Mouse (Mus musculus) layer of hippocampus, postnatal 10 days (tissue): ENCODE results near the gene Prkar1b. TPM values are rescaled to one million over a fixed set of nuclear protein-coding genes. Genes with fewer than 3 reads are reported as not detected.

Source experiments
- DNase-seq, 2 experiments: peaks; one replicate each; pipeline ENCODE4 v3.0.0; 2021; ENCODE audit warnings: low spot score in 2 of 2
- long read RNA-seq: library from polyadenylated mRNA; stranded (forward); transcript quantifications from one replicate; pipeline ENCODE4 v2.0.0, GENCODE M21; 2023
- total RNA-seq, 2 experiments: library from RNA; stranded (reverse); gene quantifications; 2 replicates each; pipeline ENCODE4 v1.2.3; 2021

Prkar1b gene
- total RNA-seq = 100 to 1,000 TPM; 404 to 409 TPM
- long read RNA-seq, transcript Prkar1b-201 (11 exons, 2,637 nt) = major isoform, 305 of 432 reads
- long read RNA-seq, partial matches to known transcripts = 46 of 432 reads
- long read RNA-seq, other reads (novel, unspliced or antisense) = 81 of 432 reads

DNA sequence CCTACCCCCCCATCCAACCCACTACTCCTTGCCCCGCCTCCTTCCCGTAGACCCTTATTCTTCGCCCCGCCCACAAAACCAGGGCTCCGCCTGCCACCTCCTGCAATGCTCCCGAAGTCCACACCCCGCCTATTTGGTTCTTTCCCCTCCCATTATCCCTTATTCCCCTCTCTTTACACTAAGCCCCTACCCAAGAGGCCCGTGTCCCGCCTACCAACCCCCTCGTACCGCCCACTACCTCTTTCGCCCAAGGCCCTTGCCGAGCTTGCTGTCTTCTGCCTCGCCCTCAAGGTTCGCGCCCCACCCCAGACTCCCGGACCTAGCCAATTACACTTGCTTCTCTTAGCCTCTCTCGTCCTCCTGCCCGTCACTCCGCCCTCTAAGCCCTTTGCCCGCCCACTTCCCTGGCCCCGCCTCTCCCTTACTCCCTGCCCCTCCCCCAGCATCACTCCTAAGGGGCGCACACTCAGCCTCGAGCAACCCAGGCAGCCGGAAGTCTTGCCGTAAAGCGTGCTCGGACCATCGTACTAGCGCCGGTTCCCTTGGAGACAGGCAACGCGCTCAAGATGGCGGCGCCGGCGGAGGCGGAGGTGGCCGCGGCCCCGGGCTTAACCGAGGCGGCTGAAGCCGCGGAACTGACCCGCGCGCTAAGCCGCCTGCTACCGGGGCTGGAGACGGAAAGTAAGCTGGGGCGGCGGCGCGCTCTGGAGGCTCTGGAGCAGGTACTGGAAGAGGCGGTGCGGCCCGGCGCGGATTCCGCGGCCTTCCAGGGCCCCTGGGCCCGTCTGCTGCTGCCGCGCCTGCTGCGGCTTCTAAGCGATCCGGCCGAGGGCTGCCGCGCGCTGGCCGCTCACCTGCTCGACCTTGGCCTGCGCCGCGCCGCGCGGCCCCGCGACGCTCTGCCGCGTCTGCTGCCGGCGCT, at the start of gene Prkar1b, which contains the start of gene Dnaaf5:
TSS of gene Prkar1b (minus strand) at position 321 of the 922 bp plus-strand sequence.
TSS of gene Dnaaf5 (plus strand) at position 543 of the 922 bp plus-strand sequence.
- peak; percentile 94 to 96 for DNase-seq

DNA sequence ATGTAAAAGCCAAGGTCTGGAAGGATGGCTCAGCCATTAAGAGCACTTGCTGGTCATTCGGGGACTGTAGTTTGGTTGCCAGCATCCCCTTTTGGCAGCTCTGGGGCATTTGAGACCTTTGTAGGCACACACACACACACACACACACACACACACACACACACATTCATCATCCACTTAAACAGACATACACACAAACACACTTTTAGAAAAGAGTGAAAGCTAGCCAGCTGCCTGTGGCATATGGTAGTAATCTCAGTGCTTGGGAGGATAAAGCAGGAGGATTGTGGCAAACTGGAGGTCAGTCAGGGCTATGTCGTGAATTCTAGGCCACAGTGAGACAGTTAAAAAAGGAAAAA, 49.8 kb upstream of the Prkar1b start:
- no peak for DNase-seq

DNA sequence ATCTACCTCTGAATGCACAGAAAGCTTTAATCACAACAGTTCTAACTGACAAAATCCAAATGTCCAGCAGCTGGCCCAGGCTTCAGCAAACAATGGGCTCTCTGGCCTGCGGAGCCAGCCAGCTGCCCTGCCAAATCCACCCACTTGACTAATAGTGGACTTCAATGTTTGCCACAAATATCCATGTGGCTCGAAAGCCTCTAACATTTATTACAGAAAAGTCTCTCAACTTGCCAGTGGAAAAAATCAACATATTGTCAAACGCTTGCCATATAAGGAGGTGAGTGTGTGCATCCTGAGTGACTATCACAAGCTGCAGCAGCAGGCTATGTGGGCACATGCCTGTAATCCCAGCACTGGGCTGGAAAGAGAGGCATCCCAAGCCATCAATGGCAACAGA, 49.0 kb upstream of the Prkar1b start:
- no peak for DNase-seq

DNA sequence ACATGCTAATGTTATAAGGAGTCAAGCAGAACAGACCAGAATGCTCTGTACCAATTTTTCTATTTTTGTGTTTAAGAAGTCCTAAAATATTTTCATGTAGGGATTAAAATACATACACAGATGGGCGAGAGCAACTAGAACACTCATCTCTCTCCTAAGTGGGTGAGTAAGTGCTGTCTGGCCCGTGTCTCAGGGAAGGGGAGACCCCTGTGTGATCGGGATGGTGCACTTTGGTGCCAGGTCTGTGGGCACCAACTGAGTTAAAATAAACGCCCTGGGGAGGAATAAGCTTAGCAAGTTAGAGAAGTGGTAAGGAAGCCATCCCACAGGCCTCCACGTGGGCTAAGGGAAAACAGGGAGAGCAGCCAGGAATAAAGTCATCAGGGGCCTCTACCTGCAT, 41.2 kb upstream of the Prkar1b start:
- DNase-seq = no peak

DNA sequence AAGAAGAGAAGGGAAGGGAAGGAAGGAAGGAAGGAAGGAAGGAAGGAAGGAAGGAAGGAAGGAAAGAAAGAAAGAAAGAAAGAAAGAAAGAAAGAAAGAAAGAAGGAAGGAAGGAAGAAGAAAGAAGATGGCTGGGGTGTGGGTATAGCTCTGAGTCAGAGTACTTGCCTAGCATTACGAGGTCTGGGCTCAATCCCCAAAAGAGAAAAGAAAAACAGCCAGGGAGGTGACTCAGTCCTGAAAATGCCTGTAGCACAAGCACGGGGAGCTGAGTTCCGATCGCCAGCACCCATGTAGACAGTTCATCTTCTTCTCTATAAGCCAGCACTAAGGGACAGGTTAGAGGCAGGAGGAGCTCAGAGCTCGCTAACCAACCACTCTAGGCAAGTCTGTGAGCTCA, 39.9 kb upstream of the Prkar1b start:
- DNase-seq = no peak

DNA sequence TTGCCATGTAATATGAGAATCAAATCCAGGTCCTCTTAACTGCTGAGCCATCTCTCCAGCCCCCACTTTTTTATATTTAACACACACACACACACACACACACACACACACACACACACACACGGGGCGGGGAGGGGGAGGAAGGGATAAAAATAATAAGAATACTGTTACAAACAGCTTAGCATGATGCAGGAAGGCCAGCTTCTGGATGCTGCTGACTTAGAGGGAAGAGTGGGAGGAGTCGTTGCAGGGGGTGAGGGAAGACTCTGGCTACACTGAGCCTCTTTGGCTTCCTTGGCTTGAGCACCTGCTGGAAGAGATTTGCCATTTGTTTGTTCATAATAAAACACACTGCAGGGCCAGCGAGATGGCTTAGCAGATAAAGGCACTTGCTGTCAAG, 35.1 kb upstream of the Prkar1b start:
- DNase-seq = no peak

DNA sequence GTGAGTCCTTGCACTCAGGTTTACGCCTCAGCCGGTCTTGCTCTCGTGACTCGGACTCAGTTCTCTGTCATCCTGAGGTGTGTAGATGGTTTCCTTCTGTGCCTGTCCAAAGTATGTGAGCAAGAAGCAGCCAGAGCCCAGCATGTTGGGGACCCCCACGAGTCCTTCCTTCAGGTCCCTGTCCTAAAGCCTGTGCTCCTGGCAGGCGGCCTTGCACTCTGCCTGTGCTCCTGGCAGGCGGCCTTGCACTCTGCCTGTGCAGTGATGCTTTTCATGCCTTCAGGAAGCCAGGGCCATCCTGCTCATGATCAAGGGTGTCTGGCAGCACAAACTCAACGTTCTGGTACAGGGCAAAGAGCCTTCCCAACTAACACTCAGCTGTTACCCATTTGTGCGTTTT, 33.8 kb upstream of the Prkar1b start:
- no peak for DNase-seq

DNA sequence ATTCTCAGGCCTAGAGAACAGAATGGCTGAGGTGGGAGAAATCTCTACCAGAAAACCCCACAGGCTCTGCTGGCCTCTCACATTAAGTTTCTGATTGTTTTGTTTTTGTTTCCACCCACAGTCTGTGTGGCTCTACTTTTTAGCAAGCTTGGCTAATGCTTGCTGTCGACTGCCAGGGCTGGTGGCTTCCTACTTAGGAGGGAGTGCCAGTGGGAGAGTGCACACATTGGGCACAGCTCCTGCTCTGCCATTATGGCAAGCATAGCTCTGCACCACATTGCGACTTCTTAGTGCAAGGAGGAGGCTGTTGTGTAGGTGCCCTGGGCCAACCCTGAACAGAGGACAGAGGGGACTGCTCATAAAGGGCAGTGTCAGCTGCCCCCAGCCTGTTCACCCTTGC, 33.3 kb upstream of the Prkar1b start:
- DNase-seq = peak in 1 of 2 experiments; percentile 30

DNA sequence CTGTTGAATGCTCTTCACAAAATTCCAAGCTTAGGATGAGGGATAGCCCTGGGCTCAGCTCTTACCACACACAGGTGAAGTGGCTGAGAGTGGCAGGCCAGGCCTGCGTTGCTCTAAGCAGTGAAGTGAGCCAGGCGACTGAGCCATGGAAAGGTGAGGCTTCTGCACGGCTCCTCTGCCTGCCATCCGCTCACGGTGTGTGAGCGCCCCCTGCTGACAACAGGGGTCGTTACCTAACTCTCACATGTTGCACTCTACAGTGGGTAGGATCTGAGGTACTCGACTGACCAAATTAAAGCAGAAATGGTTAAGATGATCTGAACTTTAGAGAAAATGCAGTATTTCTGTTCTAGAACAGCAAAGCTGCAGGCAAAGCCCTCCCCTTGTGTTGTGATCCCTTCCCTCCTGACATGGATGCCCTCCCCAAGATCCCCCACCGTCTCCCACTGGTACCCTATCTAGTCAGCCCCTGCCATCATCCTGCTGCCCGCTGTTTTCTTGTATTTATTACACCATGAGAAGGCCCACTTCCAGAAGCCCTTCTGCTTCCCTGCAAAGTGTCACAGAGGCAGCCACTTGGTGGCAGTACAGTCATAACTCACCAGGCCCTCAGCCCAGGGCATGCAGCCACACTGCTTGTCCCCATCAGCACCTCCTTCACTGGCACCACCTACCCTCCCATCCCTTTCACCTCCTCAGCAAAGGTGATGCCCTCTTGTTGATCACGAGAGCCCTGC, 29.3 kb upstream of the Prkar1b start:
- DNase-seq = peak; percentile 79 to 85

DNA sequence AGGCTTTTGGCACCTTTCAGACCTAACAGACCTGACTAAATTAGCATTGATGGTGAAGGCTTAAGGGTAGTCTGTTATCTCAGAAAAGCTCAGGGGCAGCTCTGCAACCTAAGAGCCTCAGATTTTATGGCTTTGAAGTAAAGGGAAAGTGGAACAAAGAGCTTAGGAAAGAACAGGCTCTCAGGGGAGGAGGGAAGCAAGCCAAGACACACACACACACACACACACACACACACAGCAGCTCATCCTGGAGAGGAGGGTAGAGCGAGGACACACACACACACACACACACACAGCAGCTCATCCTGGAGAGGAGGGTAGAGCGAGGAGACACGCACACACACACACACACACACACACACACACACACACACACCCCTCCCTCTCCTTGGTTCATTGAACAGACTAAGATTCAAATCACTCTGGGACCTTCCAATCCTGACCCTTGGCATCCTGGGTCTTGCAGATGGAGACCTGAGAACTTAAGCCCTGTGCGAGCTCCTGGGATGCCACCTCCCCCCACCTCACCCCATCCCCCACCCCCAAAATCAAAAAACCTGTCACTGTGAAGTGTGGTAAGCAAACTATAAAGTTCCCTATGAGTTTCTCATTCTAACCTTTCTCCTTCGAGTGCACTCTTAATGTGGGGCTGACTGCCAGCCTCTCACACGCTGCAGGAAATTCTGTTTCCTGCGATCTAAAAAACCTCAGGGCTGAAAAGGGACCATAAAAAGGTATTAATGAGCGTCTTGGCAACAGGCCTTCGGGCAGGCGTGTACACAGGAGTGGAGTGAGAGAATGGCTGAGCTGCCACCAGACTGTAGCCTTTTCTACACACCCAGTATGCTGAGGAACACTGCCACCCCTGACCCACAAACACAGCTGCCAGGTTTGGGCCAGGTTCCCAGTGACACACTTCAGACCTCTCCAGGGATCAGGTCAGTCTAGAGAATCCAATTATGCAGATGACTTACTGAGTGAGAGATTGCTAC, 25.1 kb upstream of the Prkar1b start:
- DNase-seq = peak; percentile 18 to 19

DNA sequence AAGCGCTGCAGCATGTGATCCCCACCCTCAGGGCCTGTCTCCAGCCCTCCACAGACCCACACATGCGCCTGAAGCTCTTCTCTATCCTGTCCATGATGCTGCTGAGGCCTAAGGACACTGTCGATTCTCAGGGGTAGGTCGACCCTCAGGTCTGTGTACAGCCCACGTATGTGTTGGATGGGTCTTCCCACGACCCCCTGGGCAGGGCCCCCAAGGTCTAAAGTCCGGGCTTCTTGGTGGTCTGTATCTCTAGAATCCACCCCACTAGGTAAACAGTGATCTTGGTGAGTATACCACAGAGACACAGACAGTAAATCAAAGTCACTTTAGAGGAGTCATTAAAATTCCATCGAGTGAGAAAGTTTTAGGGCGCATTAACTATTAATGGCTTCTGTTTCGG, 24.3 kb upstream of the Prkar1b start:
- DNase-seq = no peak

DNA sequence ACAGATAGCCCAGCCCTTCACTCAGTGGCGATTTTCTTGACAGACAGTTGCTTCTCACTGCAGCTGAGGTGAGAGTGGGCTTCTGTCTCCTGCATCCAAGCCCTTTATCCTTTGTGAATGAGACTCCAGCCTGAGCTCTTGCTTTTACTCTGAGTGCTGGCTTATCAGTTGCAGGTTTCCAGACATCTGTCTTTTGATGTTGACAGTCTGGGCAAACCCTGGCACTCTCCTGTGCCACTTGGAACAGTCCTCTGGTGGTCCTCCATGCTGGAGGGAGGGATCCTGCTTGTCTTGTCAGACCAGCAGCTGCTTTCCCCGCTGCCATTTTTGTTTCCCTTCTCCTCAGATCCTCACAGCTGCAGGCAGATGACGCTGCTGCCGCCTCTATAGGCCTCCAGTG, 22.1 kb upstream of the Prkar1b start:
- no peak for DNase-seq

DNA sequence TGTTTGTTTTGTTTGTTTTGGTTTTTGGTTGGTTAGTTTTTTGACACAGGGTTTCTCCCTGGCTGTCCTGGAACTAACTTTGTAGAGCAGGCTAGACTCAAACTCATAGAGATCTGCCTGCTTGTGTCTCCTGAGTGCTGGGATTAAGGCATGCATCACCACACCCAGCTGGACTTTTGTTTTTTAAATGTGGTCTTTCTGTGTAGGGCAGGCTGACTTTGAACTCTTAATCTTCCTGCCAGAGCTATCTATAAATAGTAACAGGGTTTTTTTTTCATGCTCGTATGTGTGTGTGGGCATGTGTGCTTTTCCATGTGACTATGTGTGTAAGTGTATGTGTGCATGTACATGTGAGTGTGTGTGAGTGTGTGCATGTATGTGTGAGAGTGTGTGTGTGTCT, 17.7 kb upstream of the Prkar1b start:
- DNase-seq = no peak

DNA sequence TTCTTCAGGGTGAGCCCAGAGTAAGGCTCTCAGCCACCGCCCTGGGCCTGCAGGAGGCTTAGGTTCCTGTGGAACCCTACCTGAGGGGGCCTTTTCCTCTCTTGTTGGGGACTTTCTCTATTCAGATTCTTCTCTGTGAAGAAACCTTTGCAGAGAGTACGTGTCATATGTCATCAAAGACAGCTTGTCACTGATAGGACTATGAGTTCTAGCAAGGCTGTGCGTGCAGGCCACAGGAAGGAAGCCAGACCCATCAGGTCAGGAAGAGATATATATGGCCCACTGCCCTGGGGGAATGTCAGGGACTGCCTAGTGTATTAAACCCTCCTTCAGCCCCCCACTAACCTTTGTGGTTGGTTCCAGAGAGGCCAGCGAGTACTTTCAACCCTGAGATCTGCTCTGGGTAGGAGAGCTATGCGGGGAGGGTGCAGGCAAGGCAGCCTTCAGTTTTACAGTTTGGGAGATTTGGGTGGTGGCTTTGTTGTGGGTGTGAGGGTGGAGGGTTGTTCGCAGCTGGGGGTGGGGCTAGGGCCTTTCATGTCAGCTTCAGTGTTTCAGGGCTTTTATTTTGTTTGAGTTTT, 17.1 kb upstream of the Prkar1b start:
- no peak for DNase-seq

DNA sequence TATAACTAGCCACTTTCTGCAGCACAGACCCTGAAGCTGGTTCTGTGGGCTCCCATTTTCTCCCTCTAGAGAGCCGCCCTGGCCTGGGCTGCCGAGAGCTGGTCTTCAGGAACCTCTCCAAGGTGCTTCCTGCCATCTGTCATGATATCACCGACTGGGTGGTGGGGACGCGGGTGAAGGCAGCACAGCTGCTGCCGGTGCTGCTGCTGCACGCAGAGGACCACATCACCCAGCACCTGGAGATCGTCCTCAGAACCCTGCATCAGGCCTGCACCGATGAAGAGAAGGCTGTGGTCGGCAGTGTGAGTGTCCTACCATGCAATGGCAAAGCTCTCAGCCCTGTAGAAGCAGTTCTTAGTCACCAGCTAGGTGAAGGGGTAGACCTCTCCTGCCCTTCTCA, 11.8 kb upstream of the Prkar1b start:
- no peak for DNase-seq

DNA sequence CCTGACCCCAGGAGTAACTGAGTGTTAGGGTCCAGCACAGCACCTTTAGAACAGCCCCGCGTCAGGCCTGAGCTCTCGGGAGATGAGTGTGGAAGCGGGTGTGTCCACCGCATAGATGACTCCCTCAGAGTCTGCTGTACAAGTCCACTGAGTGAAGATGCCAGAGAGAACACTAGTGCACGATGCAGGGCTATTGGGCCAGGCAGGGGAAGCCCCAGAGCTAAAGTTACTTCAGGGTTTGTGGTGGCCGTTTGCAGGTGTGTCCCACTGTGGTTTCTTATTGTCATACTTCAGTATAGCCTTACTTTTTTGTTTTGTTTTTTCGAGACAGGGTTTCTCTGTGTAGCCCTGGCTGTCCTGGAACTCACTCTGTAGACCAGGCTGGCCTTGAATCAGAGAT, 11.1 kb upstream of the Prkar1b start:
- DNase-seq = no peak

DNA sequence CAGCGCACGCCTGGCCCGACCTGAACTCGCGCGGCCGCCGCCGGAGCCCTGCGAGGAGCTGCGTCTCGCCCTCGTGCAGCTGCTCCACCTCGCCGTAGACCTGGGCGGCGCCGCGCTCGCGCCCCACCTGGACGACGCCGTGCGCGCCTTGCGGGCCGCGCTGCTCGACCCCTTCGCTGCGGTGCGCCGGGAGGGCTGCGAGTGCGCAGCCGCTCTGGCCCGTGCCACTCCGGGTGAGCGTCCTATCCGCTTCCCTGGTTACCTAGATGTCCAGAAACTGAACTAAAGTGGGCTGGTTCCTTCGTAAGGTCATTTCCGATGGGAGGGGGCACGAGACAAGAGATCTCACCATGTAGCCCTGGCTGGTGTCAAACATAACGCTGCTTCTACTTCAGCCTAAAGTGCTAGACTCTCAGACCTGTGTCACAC, 816 bp upstream of the Prkar1b start:
- DNase-seq = peak in 1 of 2 experiments; percentile 31

DNA sequence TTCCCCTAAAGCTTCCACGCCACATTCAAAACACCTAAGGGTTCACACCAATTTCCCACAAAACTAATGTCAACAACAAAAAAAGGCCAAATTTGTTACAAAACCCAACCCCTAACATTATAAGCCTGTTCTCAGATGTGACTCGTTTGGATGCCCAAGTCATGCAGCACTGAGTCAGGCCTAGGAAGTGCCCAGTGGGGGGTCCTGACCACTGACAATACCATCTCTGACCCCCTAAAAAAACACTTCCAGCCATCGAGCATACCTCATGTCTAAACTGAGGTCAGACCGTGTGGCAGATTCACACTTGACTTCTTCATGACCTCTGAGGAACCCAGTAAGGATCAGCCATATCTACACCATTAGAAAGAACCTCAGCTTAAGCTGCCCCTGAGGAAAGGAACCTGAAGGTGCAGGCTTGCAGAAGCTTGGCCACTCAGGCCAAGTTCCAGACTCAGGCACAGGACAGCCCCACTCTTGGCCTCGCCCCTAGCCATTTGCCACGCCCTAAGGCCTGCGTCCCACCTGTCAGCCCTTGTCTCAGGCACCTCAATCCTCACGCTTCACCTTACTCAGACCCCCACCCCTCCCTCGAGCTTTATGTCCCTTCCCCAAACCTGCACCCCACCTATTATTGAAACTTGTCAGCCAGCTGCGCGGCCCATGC, 662 bp downstream of the Prkar1b start:
- DNase-seq = no peak

DNA sequence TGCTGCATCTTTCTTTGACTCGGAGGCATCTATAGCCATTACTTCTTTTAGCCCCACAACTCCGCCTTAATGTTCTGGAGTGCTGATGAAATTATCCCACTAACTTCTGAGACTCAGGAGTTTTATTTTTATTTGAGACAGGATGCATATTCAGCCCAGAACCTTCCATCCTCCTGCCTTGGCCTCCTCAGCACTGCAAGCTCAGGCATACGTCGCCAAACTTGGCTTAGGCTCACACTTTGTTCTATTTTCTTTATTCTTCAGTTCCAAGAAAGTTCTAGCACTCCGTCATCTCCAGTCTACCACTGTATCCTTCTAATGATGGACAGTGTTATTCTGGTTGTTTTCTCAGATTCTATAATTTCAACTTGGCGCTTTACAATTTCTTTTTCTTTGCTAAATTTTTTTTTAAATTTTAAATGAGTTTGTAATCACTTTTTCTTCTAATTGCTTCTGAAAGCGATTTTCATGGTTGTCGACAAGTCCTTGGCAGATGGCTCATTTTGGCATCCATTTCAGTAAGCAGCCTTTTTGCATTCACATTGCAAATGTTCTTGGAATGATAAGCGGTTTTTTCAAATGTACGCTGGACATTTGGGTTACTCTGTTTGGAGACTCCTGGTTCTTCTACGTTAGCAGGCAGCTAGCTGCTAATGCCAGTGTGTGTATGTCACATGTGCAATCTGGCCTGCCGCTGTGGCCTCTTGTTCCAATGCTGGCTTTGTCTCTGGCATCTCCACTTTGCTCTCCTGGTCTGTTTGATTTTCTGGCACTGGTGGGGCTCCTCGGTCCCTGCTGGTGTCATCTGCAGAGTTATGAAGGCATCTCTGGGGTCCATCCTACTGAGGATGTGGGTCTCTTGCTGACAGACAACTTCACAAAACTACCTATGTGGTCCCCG, 2.4 kb downstream of the Prkar1b start:
- peak in 1 of 2 experiments; percentile 33 for DNase-seq
